Mouse (Mus musculus): ENCODE data around the gene 4930558K02Rik.

4930558K02Rik gene

GRCm38 (mm10) chr1:161979536-161979935 lies at the start of gene 4930558K02Rik:
Gene 4930558K02Rik, minus strand, starts transcription at chr1:161979636.
- no peak for DNase-seq (ENCODE audit: low read depth in 1 of 2, low spot score in 2 of 2)

DNA sequence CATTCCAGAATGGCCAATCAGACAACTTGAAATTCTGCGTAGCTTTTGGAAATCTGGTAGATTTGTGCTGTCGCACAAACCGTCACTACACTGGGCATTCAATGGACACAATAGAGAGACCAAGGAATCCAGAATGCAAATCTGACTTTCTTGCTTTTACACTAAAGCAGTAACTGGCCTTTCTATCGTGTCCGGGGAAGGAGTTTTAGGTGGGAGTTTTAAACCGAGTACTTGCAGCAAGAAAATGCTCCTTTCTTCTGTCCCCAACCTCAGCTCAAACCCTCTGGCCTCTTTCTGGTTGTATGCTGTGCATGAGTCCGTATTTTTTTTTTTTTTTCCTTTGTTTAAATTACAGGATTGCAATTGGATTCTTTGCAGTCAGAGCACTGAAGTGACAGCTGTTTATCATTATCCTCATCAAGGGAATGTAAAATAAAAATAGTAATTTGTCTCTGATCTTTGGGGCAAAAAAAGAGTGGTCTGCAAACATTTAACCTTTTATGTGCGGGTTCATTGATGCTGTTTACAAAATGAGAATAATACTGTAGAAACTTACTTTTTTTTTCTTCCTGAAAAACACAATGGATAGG lies 44.3 kb upstream of the 4930558K02Rik start:
- no peak for DNase-seq (ENCODE audit: low read depth in 1 of 2, low spot score in 2 of 2)

- DNase-seq (ENCODE audit: low read depth in 1 of 2, low spot score in 2 of 2), result no peak
Measured at GRCm38 (mm10) chr1:162020766-162021165, 41.3 kb upstream of the 4930558K02Rik start.

- DNase-seq (ENCODE audit: low read depth in 1 of 2, low spot score in 2 of 2), result no peak
Measured at GRCm38 (mm10) chr1:162020303-162020731, 40.9 kb upstream of the 4930558K02Rik start.

GRCm38 (mm10) chr1:162018601-162018977 lies 39.2 kb upstream of the 4930558K02Rik start:
- no peak for DNase-seq (ENCODE audit: low read depth in 1 of 2, low spot score in 2 of 2)

DNA sequence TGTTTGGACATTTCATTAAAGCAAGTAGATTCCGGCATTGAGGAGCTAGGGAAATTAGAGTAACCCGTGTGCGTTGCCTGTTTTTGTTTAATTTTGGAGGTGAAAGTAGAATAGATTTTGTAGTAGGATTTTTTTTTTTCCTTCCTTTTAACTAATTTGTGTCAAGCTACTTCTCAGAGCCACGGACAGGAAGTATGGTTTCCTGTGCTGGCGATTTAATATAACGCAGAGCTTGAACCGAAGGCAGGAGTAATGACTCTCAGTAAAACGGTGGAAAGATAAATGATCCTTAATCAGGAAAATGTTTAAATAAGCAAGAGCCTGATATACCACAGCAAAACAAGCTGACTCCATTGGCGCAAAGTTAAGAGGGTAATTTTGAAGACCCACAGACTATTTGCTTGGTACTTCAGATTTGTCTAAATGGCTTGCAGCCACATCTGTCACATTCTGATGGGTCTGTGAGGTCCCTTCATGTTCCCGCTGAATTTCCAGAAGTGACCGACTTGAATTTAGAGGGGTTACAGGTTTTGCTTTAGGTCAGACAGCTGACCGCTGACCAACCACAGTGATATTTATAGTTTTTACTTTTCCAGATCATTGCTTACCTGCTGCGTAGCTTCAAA lies 38.7 kb upstream of the 4930558K02Rik start:
- no peak for DNase-seq (ENCODE audit: low read depth in 1 of 2, low spot score in 2 of 2)

DNA sequence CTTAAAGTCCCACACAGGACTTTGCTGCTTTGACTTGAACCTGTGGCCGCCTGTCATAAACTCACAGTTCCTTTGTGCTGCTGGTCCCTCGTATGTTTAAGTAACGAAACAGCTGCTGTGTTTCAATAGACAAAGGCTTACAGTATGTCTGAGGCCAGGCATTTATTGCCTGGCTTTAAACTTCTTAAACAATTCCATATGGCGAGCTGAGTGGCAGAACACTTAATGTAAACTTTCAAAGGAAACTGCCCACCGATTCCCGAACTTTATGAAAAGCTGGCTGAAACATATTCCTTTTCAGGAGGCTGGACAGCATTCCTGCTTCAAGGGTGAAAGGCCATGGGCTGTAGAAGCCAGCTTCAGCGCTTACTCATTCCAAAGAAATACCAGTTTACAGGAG lies 37.5 kb upstream of the 4930558K02Rik start:
- no peak for DNase-seq (ENCODE audit: low read depth in 1 of 2, low spot score in 2 of 2)

DNA sequence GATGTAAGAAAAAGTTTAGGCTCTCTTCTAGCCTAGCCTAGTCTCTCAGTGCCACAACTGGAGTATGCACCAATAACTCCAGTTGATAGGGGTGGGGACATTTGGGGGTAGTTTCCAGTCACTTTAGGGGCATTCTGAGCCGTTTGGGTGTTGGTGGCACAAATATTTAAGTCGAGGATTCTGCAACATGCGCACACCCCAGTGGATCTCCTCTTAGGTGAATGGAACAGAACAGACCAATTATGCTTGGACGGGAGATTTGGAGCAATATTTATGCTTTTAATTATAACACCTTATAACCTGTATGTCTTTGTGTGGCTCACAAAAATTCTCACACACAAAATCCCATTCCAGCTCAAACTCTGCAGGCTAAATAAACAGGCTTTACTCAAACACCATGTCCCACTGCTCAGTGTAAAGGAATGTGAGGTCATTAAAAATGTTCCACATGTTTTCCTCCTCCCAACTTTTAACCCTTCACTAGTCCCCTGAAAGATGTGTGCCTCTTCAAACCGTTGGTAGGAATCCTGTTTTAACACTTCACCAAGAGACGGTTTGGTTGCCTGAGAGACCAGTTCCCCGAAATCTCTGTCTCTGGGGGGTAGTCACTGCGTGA lies 35.9 kb upstream of the 4930558K02Rik start:
- DNase-seq (ENCODE audit: low read depth in 1 of 2, low spot score in 2 of 2), result no peak

- DNase-seq (ENCODE audit: low read depth in 1 of 2, low spot score in 2 of 2), result no peak
Measured at GRCm38 (mm10) chr1:162013561-162013960, 34.1 kb upstream of the 4930558K02Rik start.

- DNase-seq (ENCODE audit: low read depth in 1 of 2, low spot score in 2 of 2), result no peak
Measured at GRCm38 (mm10) chr1:162011523-162012245, 32.2 kb upstream of the 4930558K02Rik start.

DNA sequence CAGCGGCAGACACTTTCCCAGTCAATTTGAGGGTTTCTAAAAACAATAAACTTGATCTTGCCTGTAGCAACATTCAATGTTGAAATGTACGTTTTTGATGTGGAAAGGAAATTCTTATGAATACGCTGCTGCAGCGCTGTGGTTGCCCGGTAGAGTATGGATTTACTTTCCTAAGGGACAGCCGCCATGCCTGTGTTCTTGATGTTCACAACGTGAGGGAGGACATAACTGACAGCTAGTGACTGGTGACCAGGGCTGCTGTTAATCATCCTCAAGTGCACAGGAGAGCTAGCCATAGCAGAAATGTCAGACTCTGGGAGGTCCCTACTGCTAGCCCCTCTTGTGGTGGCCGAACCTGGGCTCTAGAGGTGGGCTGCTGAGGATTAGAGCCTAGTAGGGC lies 29.6 kb upstream of the 4930558K02Rik start:
- no peak for DNase-seq (ENCODE audit: low read depth in 1 of 2, low spot score in 2 of 2)

GRCm38 (mm10) chr1:162008631-162009067 lies 29.2 kb upstream of the 4930558K02Rik start:
- no peak for DNase-seq (ENCODE audit: low read depth in 1 of 2, low spot score in 2 of 2)

DNA sequence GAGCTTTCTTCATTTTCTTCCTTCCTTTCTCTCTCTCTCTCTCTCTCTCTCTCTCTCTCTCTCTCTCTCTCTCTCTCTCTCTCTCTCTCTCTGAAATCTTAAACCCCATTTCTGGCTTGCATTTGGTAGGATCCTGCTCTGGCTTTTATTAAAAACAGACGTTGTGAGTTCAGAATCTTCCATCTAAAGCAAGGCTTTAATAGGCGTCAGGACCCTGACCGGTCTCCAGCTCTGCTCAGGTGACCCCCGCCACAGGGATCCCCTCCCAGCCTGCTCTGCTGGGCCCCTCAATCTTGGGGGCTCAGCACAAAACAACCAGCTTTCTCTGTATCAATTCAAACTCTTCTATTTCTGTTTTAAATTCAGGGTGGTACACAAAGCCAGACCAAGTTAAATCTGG lies 28.8 kb upstream of the 4930558K02Rik start:
- DNase-seq (ENCODE audit: low read depth in 1 of 2, low spot score in 2 of 2), result no peak

- no peak for DNase-seq (ENCODE audit: low read depth in 1 of 2, low spot score in 2 of 2)
Measured at GRCm38 (mm10) chr1:162006109-162006508, 26.7 kb upstream of the 4930558K02Rik start.

DNA sequence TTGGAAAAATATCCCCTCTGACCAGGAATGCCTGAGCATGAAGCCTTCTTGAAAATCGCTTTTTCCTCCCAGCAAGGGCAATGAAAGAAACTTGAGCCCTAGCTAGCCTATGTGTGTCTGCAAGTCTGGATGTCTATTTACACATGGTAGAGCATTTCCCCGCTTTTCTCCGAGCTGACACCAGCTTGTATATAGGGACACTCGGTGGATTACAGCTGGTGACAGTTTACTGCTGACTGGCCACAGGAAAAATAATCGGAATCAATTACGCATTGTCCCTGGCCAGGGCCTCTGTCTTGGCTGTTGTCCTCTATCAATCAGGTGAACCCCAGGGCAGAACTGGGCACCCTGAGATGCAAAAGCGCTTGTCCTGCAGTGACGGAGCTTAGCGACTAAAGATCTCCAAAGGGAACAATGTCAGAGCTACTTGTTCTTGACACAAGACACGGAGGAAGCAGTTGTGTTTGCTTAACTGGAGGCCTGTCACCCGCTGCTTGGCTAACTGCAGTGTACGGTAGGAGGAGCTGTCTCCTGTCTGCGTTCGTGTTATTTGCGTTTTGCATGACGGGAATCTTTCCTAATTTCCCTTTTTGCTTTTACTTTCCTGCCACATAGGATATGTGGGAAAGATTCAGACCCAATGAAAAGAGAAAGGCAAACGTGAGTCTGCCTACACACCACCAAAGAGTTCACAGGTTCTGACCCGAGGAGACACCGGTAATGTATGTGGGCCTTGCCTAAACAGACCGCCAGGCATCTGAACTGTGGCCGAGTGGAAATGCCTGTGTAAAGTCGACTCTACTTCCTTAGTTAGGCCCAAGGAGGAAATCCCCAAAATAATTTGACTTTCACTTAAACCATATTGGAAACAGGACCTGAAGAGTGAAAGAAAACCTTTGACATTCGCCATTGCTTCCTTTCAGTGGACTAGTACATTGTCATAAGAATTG lies 25.7 kb upstream of the 4930558K02Rik start:
- peak in 1 of 2 experiments; percentile 53 for DNase-seq (ENCODE audit: low read depth in 1 of 2, low spot score in 2 of 2)

- no peak for DNase-seq (ENCODE audit: low read depth in 1 of 2, low spot score in 2 of 2)
Measured at GRCm38 (mm10) chr1:162004518-162004780, 25.0 kb upstream of the 4930558K02Rik start.

DNA sequence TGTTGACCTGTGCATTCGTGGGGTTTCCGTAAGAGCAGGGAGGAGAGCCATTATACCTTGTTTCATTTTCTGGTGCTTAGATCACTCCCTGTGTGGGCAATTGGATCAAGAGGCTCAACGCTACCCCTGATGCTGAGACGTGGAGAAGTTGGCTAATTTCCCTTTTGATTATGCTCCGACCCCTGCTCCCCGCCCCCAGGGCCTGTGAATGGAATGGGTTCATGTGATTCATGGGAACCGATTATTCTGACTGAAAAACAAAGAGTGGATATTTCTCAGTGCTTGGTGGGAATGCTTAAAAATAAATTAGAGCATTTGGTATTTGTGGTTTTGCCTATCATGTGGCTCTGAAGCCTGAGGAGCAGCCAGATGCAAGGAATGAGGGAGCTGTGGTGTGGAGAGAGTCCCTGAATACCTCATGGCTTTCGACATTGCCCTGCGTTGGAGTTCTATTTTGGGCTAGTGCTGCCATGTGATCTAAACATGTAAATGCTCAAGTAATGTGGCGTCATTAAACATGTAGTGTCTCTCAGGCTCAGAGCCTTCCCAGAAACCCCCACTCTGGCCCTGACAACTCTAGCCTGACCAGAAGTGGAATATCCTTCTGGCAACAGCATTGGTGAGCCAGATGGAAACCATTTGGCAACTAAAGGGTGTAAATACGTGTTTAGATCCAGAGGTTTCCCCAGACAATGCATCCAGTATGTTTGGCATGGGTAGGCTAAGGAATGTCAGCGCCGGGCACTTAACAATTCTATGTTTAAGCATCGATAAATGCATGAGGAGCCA lies 24.5 kb upstream of the 4930558K02Rik start:
- no peak for DNase-seq (ENCODE audit: low read depth in 1 of 2, low spot score in 2 of 2)

DNA sequence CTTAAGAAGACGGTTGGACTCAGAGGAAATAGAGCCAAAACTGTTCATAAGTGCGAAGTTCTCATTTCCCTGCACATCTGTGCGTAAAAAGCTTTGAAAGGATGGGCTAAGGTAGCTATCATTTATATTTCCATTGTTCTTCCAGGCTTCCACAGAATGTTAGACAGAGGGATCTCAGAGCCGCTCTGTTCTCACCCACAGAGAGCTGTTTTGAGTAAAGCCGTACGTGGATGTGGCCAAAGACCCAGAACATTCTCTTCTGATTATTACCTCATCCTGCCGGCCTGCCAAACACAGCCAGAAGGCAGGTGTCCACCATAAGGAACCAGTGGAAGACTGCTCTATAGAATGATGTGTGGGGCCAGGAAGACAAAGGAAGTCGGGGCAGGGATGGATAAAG lies 21.9 kb upstream of the 4930558K02Rik start:
- DNase-seq (ENCODE audit: low read depth in 1 of 2, low spot score in 2 of 2), result no peak

GRCm38 (mm10) chr1:161999882-162000371 lies 20.5 kb upstream of the 4930558K02Rik start:
- DNase-seq (ENCODE audit: low read depth in 1 of 2, low spot score in 2 of 2), result peak in 1 of 2 experiments; percentile 23

DNA sequence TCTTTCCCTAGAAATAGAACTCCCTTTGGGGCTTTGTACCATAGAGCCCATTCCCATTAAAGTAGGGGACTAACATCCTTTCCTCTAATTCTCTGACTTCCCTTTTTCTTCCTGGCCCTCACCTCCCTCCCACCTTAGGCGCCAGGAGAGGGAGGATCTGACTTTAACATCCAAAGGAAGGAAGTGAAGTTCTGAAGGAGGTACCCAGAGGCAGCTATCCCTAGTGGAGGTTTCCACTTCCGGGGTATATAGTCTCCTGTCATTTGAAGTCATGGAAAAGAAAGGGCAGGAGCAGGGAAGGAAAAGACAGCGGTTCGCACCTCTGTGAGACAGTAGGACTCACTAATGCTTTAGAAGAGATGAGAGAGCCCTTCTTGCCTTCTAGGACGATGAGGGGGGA lies 19.9 kb upstream of the 4930558K02Rik start:
- DNase-seq (ENCODE audit: low read depth in 1 of 2, low spot score in 2 of 2), result no peak
